Mouse (Mus musculus): ENCODE measurements around the gene Pigt. TPM values are rescaled to one million over a fixed set of nuclear protein-coding genes. Genes with fewer than 3 reads are reported as not detected.

The Pigt gene
- polyA plus RNA-seq, 1 experiment from 2014 or later, result 70.7 TPM

GRCm38 (mm10) chr2:164531169-164531568, 33.8 kb downstream of the Pigt start:
- Histone ChIP-seq H3K4me1 (ENCODE audit: insufficient read depth, low read length) (no peaks in the 10 kb centered on the region), H3K4me2 (replicated peaks; ENCODE audit: low read depth, low read length) (no peak overlapping the region), H3K36me3 (ENCODE audit: insufficient read depth, low read length) (no peaks in the 10 kb centered on the region), H3K27ac (ENCODE audit: low read length) (no peak overlapping the region), H3K27me3 (ENCODE audit: insufficient read depth, low read length) (no peaks in the 10 kb centered on the region), H3K4me3 (ENCODE audit: low read length) (no peak overlapping the region), H3K9ac (replicated peaks; ENCODE audit: low read length) (no peak overlapping the region), H3K9me3 (ENCODE audit: low read length) (peaks cover 8% of the 10 kb centered on the region; the same call in 1 of the 2 replicates)
- WGBS, result under 1% methylated on average over 3 of the region's 3 CpGs
- ATAC-seq (ENCODE audit: low FRiP score, low TSS enrichment), result 0 out of 2 replicates have a peak, but pooled peaks have one; percentile 19

- H3K9ac ChIP-seq (replicated peaks; ENCODE audit: low read length), result no peak overlapping the region
- H3K27me3 ChIP-seq (ENCODE audit: insufficient read depth, low read length), result no peaks in the 10 kb centered on the region
- 73% methylated on average over 10 of the region's 10 CpGs for WGBS
- no peaks in the 10 kb centered on the region for H3K36me3 ChIP-seq (ENCODE audit: insufficient read depth, low read length)
- no peak overlapping the region for H3K27ac ChIP-seq (ENCODE audit: low read length)
- H3K4me2 ChIP-seq (replicated peaks; ENCODE audit: low read depth, low read length), result no peak overlapping the region
- H3K4me1 ChIP-seq (ENCODE audit: insufficient read depth, low read length), result no peaks in the 10 kb centered on the region
- no peak overlapping the region for H3K4me3 ChIP-seq (ENCODE audit: low read length)
- H3K9me3 ChIP-seq (ENCODE audit: low read length), result no peaks in the 10 kb centered on the region
- ATAC-seq (ENCODE audit: low FRiP score, low TSS enrichment), result no peak
These were observed 37.0 kb downstream of the Pigt start for GRCm38 (mm10) chr2:164534315-164534714.

- H3K27ac ChIP-seq (ENCODE audit: low read length), result no peak overlapping the region
- no peak overlapping the region for H3K9ac ChIP-seq (replicated peaks; ENCODE audit: low read length)
- no peak overlapping the region for H3K4me2 ChIP-seq (replicated peaks; ENCODE audit: low read depth, low read length)
- H3K36me3 ChIP-seq (ENCODE audit: insufficient read depth, low read length), result no peaks in the 10 kb centered on the region
- WGBS, result 81% methylated on average over 4 of the region's 4 CpGs
- H3K4me3 ChIP-seq (ENCODE audit: low read length), result no peak overlapping the region
- 0 out of 2 replicates have a peak, but pooled peaks cover 3% of the 10 kb centered on the region for H3K4me1 ChIP-seq (ENCODE audit: insufficient read depth, low read length)
- H3K27me3 ChIP-seq (ENCODE audit: insufficient read depth, low read length), result no peaks in the 10 kb centered on the region
- no peak for ATAC-seq (ENCODE audit: low FRiP score, low TSS enrichment)
- H3K9me3 ChIP-seq (ENCODE audit: low read length), result no peaks in the 10 kb centered on the region
These were observed 39.7 kb downstream of the Pigt start for GRCm38 (mm10) chr2:164537003-164537402.

DNA sequence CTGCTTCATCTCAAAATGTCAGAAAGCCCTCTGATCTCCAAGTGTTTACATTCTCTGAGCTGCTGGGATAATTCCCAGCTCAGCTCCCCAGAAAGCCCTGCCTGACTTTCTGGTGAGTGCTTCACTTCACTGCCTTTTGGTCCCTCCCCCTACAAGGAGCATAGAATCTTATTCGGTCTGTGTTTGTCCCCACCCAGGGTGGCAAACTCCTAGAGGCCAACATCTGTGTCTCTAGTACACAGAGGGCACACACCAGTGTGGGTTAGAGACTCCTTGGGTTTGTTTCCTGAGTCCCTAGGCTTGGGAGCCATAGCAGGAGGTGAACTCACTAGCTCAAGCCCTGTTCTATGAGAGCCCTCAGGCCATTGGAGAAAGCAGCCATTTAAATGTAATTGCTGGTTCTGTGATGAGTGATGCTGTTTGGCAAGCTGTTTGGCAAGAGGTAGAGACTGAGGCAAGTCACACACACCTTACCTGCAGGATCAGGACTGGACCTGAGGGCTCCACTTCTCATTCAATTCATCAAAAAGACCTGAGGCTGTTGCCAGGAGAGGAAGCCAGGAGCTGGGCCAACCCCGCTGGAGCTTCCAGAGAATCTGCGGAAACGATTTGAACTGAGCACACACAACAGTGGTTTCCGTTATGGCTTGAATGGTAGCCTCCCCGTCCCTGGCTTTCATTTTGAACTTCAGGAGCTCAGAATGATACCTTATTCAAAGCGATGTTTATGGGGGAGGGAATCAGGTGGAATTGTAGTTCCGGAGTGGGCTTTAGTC, 43.5 kb downstream of the Pigt start:
- Histone ChIP-seq H3K27ac (ENCODE audit: low read length) (peak overlapping the region; percentile 9; the same call in 1 of the 2 replicates), H3K9ac (replicated peaks; ENCODE audit: low read length) (no peak overlapping the region), H3K4me1 (ENCODE audit: insufficient read depth, low read length) (peaks cover 8% of the 10 kb centered on the region; the same call in 1 of the 2 replicates), H3K4me3 (ENCODE audit: low read length) (no peak overlapping the region), H3K36me3 (ENCODE audit: insufficient read depth, low read length) (no peaks in the 10 kb centered on the region), H3K4me2 (replicated peaks; ENCODE audit: low read depth, low read length) (no peak overlapping the region), H3K9me3 (ENCODE audit: low read length) (no peaks in the 10 kb centered on the region), H3K27me3 (ENCODE audit: insufficient read depth, low read length) (no peaks in the 10 kb centered on the region)
- ATAC-seq (ENCODE audit: low FRiP score, low TSS enrichment), result peak; percentile 7; the same call in 1 of the 2 replicates
- WGBS, result 44% methylated on average over 8 of the region's 8 CpGs

DNA sequence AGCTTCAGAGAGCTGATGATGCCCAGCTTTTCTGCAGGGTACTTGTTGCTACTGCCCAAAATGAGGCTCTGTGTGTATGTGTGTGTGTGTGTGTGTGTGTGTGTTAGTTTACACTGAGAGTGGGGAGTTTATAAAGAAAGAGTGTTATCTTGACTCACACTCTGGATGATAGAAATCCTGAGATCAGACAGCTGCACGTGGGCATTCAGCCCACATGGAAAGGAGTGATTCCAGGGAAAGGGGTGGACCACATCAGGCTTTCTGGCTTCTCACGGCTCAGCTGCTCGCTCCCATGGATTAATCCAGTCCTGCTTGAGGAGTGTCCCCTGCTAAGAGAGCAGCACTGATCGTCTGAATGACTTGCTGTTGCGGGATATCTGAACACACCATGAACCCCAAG, 44.8 kb downstream of the Pigt start:
- 88% methylated on average over 5 of the region's 5 CpGs for WGBS
- Histone ChIP-seq H3K9ac (replicated peaks; ENCODE audit: low read length) (no peak overlapping the region), H3K4me1 (ENCODE audit: insufficient read depth, low read length) (peaks cover 8% of the 10 kb centered on the region; the same call in 1 of the 2 replicates), H3K27me3 (ENCODE audit: insufficient read depth, low read length) (no peaks in the 10 kb centered on the region), H3K4me3 (ENCODE audit: low read length) (no peak overlapping the region), H3K4me2 (replicated peaks; ENCODE audit: low read depth, low read length) (no peak overlapping the region), H3K9me3 (ENCODE audit: low read length) (no peaks in the 10 kb centered on the region), H3K36me3 (ENCODE audit: insufficient read depth, low read length) (no peaks in the 10 kb centered on the region), H3K27ac (ENCODE audit: low read length) (no peak overlapping the region)
- no peak for ATAC-seq (ENCODE audit: low FRiP score, low TSS enrichment)

DNA sequence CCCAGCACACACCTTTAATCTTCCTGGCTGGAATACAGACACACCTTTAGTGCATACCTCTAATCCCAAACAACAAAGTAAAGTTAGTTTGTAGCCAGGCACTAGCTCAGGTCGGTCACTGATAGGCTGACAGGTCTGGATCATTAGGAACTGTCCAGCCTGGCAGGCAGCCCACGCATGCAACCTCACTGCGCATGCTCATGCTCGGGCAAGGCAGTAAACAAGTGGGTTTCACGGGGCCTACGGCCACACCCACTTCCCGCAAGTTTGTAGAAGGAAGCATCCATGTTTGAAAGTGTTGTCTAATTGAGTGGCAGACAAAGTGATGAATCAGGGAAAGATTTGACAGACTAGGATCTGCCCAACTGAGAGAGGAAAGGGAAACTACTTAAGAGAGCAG, 45.3 kb downstream of the Pigt start:
- ATAC-seq (ENCODE audit: low FRiP score, low TSS enrichment), result no peak
- Histone ChIP-seq H3K27me3 (ENCODE audit: insufficient read depth, low read length) (no peaks in the 10 kb centered on the region), H3K4me3 (ENCODE audit: low read length) (no peak overlapping the region), H3K4me2 (replicated peaks; ENCODE audit: low read depth, low read length) (no peak overlapping the region), H3K9ac (replicated peaks; ENCODE audit: low read length) (no peak overlapping the region), H3K9me3 (ENCODE audit: low read length) (no peaks in the 10 kb centered on the region), H3K36me3 (ENCODE audit: insufficient read depth, low read length) (no peaks in the 10 kb centered on the region), H3K4me1 (ENCODE audit: insufficient read depth, low read length) (peaks cover 8% of the 10 kb centered on the region; the same call in 1 of the 2 replicates), H3K27ac (ENCODE audit: low read length) (no peak overlapping the region; the same call in 1 of the 2 replicates)
- 85% methylated on average over 7 of the region's 7 CpGs for WGBS

- no peaks in the 10 kb centered on the region for H3K36me3 ChIP-seq (ENCODE audit: insufficient read depth, low read length)
- H3K4me3 ChIP-seq (ENCODE audit: low read length), result no peak overlapping the region
- H3K9ac ChIP-seq (replicated peaks; ENCODE audit: low read length), result no peak overlapping the region
- no peaks in the 10 kb centered on the region for H3K9me3 ChIP-seq (ENCODE audit: low read length)
- peaks cover 8% of the 10 kb centered on the region; the same call in 1 of the 2 replicates for H3K4me1 ChIP-seq (ENCODE audit: insufficient read depth, low read length)
- no peak overlapping the region for H3K4me2 ChIP-seq (replicated peaks; ENCODE audit: low read depth, low read length)
- ATAC-seq (ENCODE audit: low FRiP score, low TSS enrichment), result peak; percentile 76
- WGBS, result 62% methylated on average over 2 of the region's 2 CpGs
- no peaks in the 10 kb centered on the region for H3K27me3 ChIP-seq (ENCODE audit: insufficient read depth, low read length)
- H3K27ac ChIP-seq (ENCODE audit: low read length), result peak overlapping the region; percentile 80
These were observed 46.4 kb downstream of the Pigt start for GRCm38 (mm10) chr2:164543745-164544144.

DNA sequence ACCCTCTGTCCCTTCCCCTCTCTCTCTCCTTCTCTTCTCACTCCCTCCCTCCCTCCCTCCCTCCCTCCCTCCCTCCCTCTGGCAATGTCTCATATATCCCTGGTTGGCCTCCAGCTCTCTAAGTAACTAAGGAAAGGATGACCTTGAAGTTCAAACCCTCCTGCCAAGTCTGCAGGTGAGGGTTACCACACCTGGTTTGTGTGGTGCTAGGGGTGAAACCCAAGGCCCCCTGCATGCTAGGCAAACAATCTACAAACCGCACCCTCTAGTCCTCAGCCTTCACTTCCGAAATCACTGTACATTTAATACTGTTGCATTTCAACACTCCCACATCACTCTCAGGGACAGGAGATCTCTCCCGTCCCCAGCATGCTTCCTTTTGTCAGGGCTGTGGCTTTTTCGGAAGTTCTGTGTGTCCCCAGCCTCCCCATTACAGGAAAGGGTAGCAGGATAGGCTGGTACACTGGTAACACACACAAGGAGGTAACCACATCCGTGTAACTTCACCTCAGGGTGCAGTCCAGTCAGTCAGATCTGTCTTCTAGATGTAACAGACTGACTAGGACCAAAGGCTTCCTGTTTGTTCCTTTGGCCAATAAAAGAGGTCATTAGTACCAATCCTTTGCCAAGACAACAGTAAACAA, 47.3 kb downstream of the Pigt start:
- no peaks in the 10 kb centered on the region for H3K36me3 ChIP-seq (ENCODE audit: insufficient read depth, low read length)
- no peak overlapping the region for H3K4me3 ChIP-seq (ENCODE audit: low read length)
- H3K9me3 ChIP-seq (ENCODE audit: low read length), result no peaks in the 10 kb centered on the region
- H3K4me1 ChIP-seq (ENCODE audit: insufficient read depth, low read length), result peaks cover 8% of the 10 kb centered on the region; the same call in 1 of the 2 replicates
- no peak overlapping the region for H3K4me2 ChIP-seq (replicated peaks; ENCODE audit: low read depth, low read length)
- ATAC-seq (ENCODE audit: low FRiP score, low TSS enrichment), result no peak
- no peak overlapping the region for H3K9ac ChIP-seq (replicated peaks; ENCODE audit: low read length)
- 31% methylated on average over 5 of the region's 5 CpGs for WGBS
- peak overlapping the region; percentile 76 for H3K27ac ChIP-seq (ENCODE audit: low read length)
- no peaks in the 10 kb centered on the region for H3K27me3 ChIP-seq (ENCODE audit: insufficient read depth, low read length)

- no peaks in the 10 kb centered on the region for H3K9me3 ChIP-seq (ENCODE audit: low read length)
- H3K36me3 ChIP-seq (ENCODE audit: insufficient read depth, low read length), result no peaks in the 10 kb centered on the region
- no peak overlapping the region for H3K27ac ChIP-seq (ENCODE audit: low read length)
- H3K4me2 ChIP-seq (replicated peaks; ENCODE audit: low read depth, low read length), result no peak overlapping the region
- no peak overlapping the region for H3K4me3 ChIP-seq (ENCODE audit: low read length)
- 46% methylated on average over 4 of the region's 4 CpGs for WGBS
- peaks cover 13% of the 10 kb centered on the region for H3K4me1 ChIP-seq (ENCODE audit: insufficient read depth, low read length)
- peak; percentile 15; the same call in 1 of the 2 replicates for ATAC-seq (ENCODE audit: low FRiP score, low TSS enrichment)
- no peaks in the 10 kb centered on the region for H3K27me3 ChIP-seq (ENCODE audit: insufficient read depth, low read length)
- H3K9ac ChIP-seq (replicated peaks; ENCODE audit: low read length), result no peak overlapping the region
These were observed 52.0 kb downstream of the Pigt start for GRCm38 (mm10) chr2:164549338-164549737.

All from kidney, embryonic 16.5 days (tissue).